Mouse (Mus musculus) neural tube, embryonic 13.5 days (tissue): ENCODE measurements at regions not wholly inside any gene's neighbourhood (a gene's known extent, or its start where the extent isn't known, plus 50 kb on each side); places are given as distances from the start of the nearest gene placed in this dataset.

Source experiments
- ATAC-seq: fragments of 200-750 bp; cut with Nextera tagmentation; 2 replicates; pipeline ENCODE4 v1.8.0; 2017; ENCODE audit warnings: low read depth, mild to moderate bottlenecking, moderate TSS enrichment, moderate library complexity
- H3K27ac ChIP-seq: fragments of 300-500 bp; sonication (generic); replicated peaks from 2 replicates; pipeline ENCODE4 v1.5.1; 2015; ENCODE audit warnings: moderate library complexity, mild to moderate bottlenecking, inconsistent platforms
- H3K27me3 ChIP-seq: fragments of 300-500 bp; sonication (generic); 2 replicates; pipeline ENCODE4 v1.6.1; 2015; ENCODE audit warnings: mild to moderate bottlenecking, inconsistent platforms
- H3K36me3 ChIP-seq: fragments of 300-500 bp; sonication (generic); 2 replicates; pipeline ENCODE4 v1.6.1; 2015; ENCODE audit warnings: mild to moderate bottlenecking, inconsistent platforms
- H3K4me1 ChIP-seq: fragments of 300-500 bp; sonication (generic); replicated peaks from 2 replicates; pipeline ENCODE4 v1.6.1; 2015; ENCODE audit warnings: inconsistent platforms
- H3K4me2 ChIP-seq: fragments of 300-500 bp; sonication (generic); 2 replicates; pipeline ENCODE4 v1.6.1; 2015; ENCODE audit warnings: inconsistent platforms, mild to moderate bottlenecking, moderate library complexity
- H3K4me3 ChIP-seq: fragments of 300-500 bp; sonication (generic); 2 replicates; pipeline ENCODE4 v1.5.1; 2015; ENCODE audit warnings: mild to moderate bottlenecking, inconsistent platforms
- H3K9ac ChIP-seq: fragments of 300-500 bp; sonication (generic); 2 replicates; pipeline ENCODE4 v1.6.1; 2015; ENCODE audit warnings: moderate library complexity, mild to moderate bottlenecking, inconsistent platforms
- H3K9me3 ChIP-seq: fragments of 300-500 bp; sonication (generic); 2 replicates; pipeline ENCODE4 v1.6.1; 2016; ENCODE audit warnings: inconsistent platforms
- WGBS: fragments of 180-500 bp; shearing (Covaris S2); methylation state at CpG from one replicate; pipeline ENCODE4 v1.1.7; 2015; 5-methylcytosine and 5-hydroxymethylcytosine counted together

GRCm38 (mm10) chr15:41347221-41347620, 1213.1 kb downstream of the 9330182O14Rik start:
- ATAC-seq = no peak
- WGBS = 94% methylated on average over 5 of the region's 5 CpGs
- Histone ChIP-seq H3K36me3 (no peaks in the 10 kb centered on the region), H3K27me3 (no peaks in the 10 kb centered on the region), H3K27ac (no peak overlapping the region), H3K4me1 (no peaks in the 10 kb centered on the region), H3K9ac (no peak overlapping the region), H3K4me2 (no peak overlapping the region), H3K4me3 (no peak overlapping the region), H3K9me3 (no peaks in the 10 kb centered on the region)

GRCm38 (mm10) chr15:41352129-41352528, 1218.0 kb downstream of the 9330182O14Rik start:
- Histone ChIP-seq H3K36me3 (no peaks in the 10 kb centered on the region), H3K4me3 (no peak overlapping the region), H3K27ac (no peak overlapping the region), H3K4me2 (no peak overlapping the region), H3K4me1 (no peaks in the 10 kb centered on the region), H3K9ac (no peak overlapping the region), H3K9me3 (no peaks in the 10 kb centered on the region), H3K27me3 (no peaks in the 10 kb centered on the region)
- ATAC-seq = no peak
- 51% methylated on average over 1 of the region's 2 CpGs for WGBS

GRCm38 (mm10) chr15:41359276-41359675, 1225.1 kb downstream of the 9330182O14Rik start:
- no peak for ATAC-seq

GRCm38 (mm10) chr15:41374669-41375068, 1240.5 kb downstream of the 9330182O14Rik start:
- Histone ChIP-seq H3K27me3 (no peaks in the 10 kb centered on the region), H3K4me1 (no peaks in the 10 kb centered on the region), H3K9ac (no peak overlapping the region), H3K4me3 (no peak overlapping the region), H3K27ac (no peak overlapping the region), H3K9me3 (no peaks in the 10 kb centered on the region), H3K4me2 (no peak overlapping the region), H3K36me3 (no peaks in the 10 kb centered on the region)
- WGBS = 77% methylated on average over 1 of the region's 1 CpGs
- no peak for ATAC-seq

More at GRCm38 (mm10) chr15:41359276-41359675, 1225.1 kb downstream of the 9330182O14Rik start:
- Histone ChIP-seq H3K4me3 (no peak overlapping the region), H3K4me1 (no peaks in the 10 kb centered on the region), H3K27me3 (no peaks in the 10 kb centered on the region), H3K9ac (no peak overlapping the region), H3K36me3 (no peaks in the 10 kb centered on the region), H3K4me2 (no peak overlapping the region), H3K9me3 (no peaks in the 10 kb centered on the region), H3K27ac (no peak overlapping the region)
- WGBS = 86% methylated on average over 4 of the region's 4 CpGs

GRCm38 (mm10) chr15:41375906-41376305, 1241.7 kb downstream of the 9330182O14Rik start:
- ATAC-seq = no peak
- Histone ChIP-seq H3K9ac (no peak overlapping the region), H3K4me1 (no peaks in the 10 kb centered on the region), H3K4me2 (no peak overlapping the region), H3K27ac (no peak overlapping the region), H3K36me3 (no peaks in the 10 kb centered on the region), H3K4me3 (no peak overlapping the region), H3K27me3 (no peaks in the 10 kb centered on the region), H3K9me3 (no peaks in the 10 kb centered on the region)
- 81% methylated on average over 4 of the region's 4 CpGs for WGBS

GRCm38 (mm10) chr15:41379637-41380036, 1245.5 kb downstream of the 9330182O14Rik start:
- Histone ChIP-seq H3K4me1 (no peaks in the 10 kb centered on the region), H3K27me3 (no peaks in the 10 kb centered on the region), H3K9me3 (no peaks in the 10 kb centered on the region), H3K27ac (no peak overlapping the region), H3K36me3 (no peaks in the 10 kb centered on the region), H3K4me3 (no peak overlapping the region), H3K4me2 (no peak overlapping the region), H3K9ac (no peak overlapping the region)
- no peak for ATAC-seq
- 80% methylated on average over 5 of the region's 5 CpGs for WGBS

- Histone ChIP-seq H3K36me3 (no peaks in the 10 kb centered on the region), H3K27ac (no peak overlapping the region), H3K27me3 (no peaks in the 10 kb centered on the region), H3K9ac (no peak overlapping the region), H3K9me3 (no peaks in the 10 kb centered on the region), H3K4me1 (no peaks in the 10 kb centered on the region), H3K4me3 (no peak overlapping the region), H3K4me2 (no peak overlapping the region)
- no peak for ATAC-seq
- WGBS = 94% methylated on average over 7 of the region's 7 CpGs
Observed at GRCm38 (mm10) chr15:41380429-41380828, 1246.3 kb downstream of the 9330182O14Rik start.

GRCm38 (mm10) chr15:41390699-41391098, 1256.5 kb downstream of the 9330182O14Rik start:
- H3K27me3 ChIP-seq = no peaks in the 10 kb centered on the region
- no peak overlapping the region for H3K9ac ChIP-seq
- no peak overlapping the region for H3K27ac ChIP-seq
- WGBS = 43% methylated on average over 2 of the region's 2 CpGs
- H3K9me3 ChIP-seq = no peaks in the 10 kb centered on the region
- H3K4me1 ChIP-seq = no peaks in the 10 kb centered on the region
- H3K4me2 ChIP-seq = no peak overlapping the region
- H3K4me3 ChIP-seq = no peak overlapping the region
- ATAC-seq = no peak
- no peaks in the 10 kb centered on the region for H3K36me3 ChIP-seq
